Mouse (Mus musculus) heart, adult 2 months (tissue): ENCODE results near the gene Ciao1.

ENCODE experiments used
- CTCF ChIP-seq: fragments of 200-600 bp; IDR thresholded peaks from 2 replicates; pipeline ENCODE4 v1.8.1; 2022; ENCODE audit warnings: antibody characterized with exemption, mild to moderate bottlenecking, moderate library complexity
- EP300 ChIP-seq: fragments of 200-500 bp; IDR thresholded peaks from 2 replicates; pipeline ENCODE4 v1.6.1; 2011; ENCODE audit warnings: low read depth, low read length, control low read depth; ENCODE audit not compliant: insufficient read depth
- POLR2A ChIP-seq: fragments of 200-500 bp; IDR thresholded peaks from 2 replicates; pipeline ENCODE4 v1.6.1; 2011; ENCODE audit warnings: mild to moderate bottlenecking, low read depth, low read length, control low read depth; ENCODE audit not compliant: insufficient read depth

DNA sequence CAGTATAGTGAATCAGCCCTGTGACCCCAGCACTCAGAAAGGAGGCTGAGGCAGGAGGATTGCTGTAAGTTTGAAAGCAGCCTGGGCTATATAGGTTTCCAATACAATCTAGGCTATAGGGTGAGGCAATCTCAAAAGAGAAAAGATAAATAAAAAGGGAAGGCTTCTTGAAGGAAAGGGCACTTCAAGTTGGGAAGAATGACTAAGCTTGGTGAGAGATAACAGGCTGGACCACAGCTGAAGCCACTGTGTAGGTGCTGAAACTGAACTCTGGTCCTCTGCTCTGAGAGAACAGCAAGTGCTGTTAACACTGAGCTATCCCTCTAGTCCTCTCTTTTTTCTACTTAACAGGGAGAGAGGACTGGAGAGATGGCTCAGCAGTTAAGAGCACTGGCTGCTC lies 14.9 kb upstream of the Ciao1 start:
- TF ChIP-seq POLR2A (no peak), EP300 (no peak), CTCF (no peak)
